Mouse (Mus musculus) CH12.LX (cell line): ENCODE data around the gene Rnf145. TPM values are rescaled to one million over a fixed set of nuclear protein-coding genes. Genes with fewer than 3 reads are reported as not detected.

Experiments
- DNase-seq: peaks from one replicate; pipeline ENCODE4 v3.0.0-alpha.2; 2013; ENCODE audit errors: extremely low read depth
- H3K27ac ChIP-seq: 2 replicates; pipeline ENCODE4 v1.5.1; 2012; ENCODE audit warnings: low read depth, mild to moderate bottlenecking, control low read depth, moderate library complexity; ENCODE audit not compliant: insufficient read depth
- H3K27me3 ChIP-seq: replicated peaks from 2 replicates; pipeline ENCODE3; 2012; ENCODE audit warnings: inconsistent platforms
- H3K36me3 ChIP-seq, 2 experiments: replicated peaks in 1 of 2; 2 replicates each; pipeline versions ENCODE3 to v1.6.1; 2012; ENCODE audit warnings: inconsistent platforms in 1 of 2, low read length in 1 of 2, mild to moderate bottlenecking in 1 of 2, mixed read lengths in 1 of 2, moderate library complexity in 1 of 2; ENCODE audit not compliant: control insufficient read depth in 1 of 2, insufficient read depth in 1 of 2
- H3K4me1 ChIP-seq, 2 experiments: 2 replicates each; pipeline ENCODE4 v1.6.1; 2012; ENCODE audit warnings: inconsistent platforms in 1 of 2, moderate library complexity in 1 of 2; ENCODE audit not compliant: insufficient read depth in 2 of 2, control insufficient read depth in 1 of 2
- H3K4me2 ChIP-seq: 2 replicates; pipeline ENCODE4 v1.6.1; 2012; ENCODE audit warnings: low read depth, mild to moderate bottlenecking, control low read depth; ENCODE audit not compliant: poor library complexity, insufficient read depth, severe bottlenecking
- H3K4me3 ChIP-seq, 3 experiments: fragments of 150-350 bp in 1 of 3; sonication (generic) in 1 of 3; replicated peaks in 1 of 3; 2 replicates each; pipeline versions ENCODE3 to v1.5.1; 2011 to 2012; ENCODE audit warnings: low read depth in 2 of 3, low read length in 2 of 3, mild to moderate bottlenecking in 2 of 3, moderate library complexity in 2 of 3, control low read depth in 1 of 3, improper control_type of control experiment in 1 of 3, inconsistent platforms in 1 of 3, mixed read lengths in 1 of 3; ENCODE audit not compliant: poor library complexity in 1 of 3
- H3K79me2 ChIP-seq: replicated peaks from 2 replicates; pipeline ENCODE4 v1.6.1; 2012; ENCODE audit warnings: mild to moderate bottlenecking, moderate library complexity; ENCODE audit not compliant: control insufficient read depth, poor library complexity, insufficient read depth, severe bottlenecking; ENCODE audit errors: extremely low read depth
- H3K9ac ChIP-seq: 2 replicates; pipeline ENCODE4 v1.6.1; 2012; ENCODE audit warnings: low read depth, mild to moderate bottlenecking, control low read depth, moderate library complexity; ENCODE audit not compliant: insufficient read depth
- H3K9me3 ChIP-seq: replicated peaks from 2 replicates; pipeline ENCODE3; 2012; ENCODE audit warnings: low read length, inconsistent platforms, mixed read lengths
- BHLHE40 ChIP-seq: IDR thresholded peaks from 2 replicates; pipeline ENCODE4 v1.6.1; 2011; ENCODE audit warnings: mild to moderate bottlenecking, low read depth, low read length, improper control_type of control experiment
- CHD1 ChIP-seq: IDR thresholded peaks from 2 replicates; pipeline ENCODE4 v1.6.1; 2012; ENCODE audit warnings: low read depth, low read length, improper control_type of control experiment, inconsistent platforms
- CTCF ChIP-seq, 2 experiments: IDR thresholded peaks in 1 of 2; conservative IDR thresholded peaks in 1 of 2; 2 replicates each; pipeline ENCODE4 v1.5.1; 2011 to 2012; ENCODE audit warnings: low read depth in 2 of 2, low read length in 2 of 2, improper control_type of control experiment in 1 of 2, inconsistent platforms in 1 of 2, mild to moderate bottlenecking in 1 of 2, moderate library complexity in 1 of 2
- ETS1 ChIP-seq: conservative IDR thresholded peaks from 2 replicates; pipeline ENCODE4 v1.6.1; 2012; ENCODE audit warnings: low read depth, mild to moderate bottlenecking, inconsistent platforms, low read length, improper control_type of control experiment, moderate library complexity
- KAT2A ChIP-seq: IDR thresholded peaks from 2 replicates; pipeline ENCODE4 v1.6.1; 2012; ENCODE audit warnings: low read length, improper control_type of control experiment, inconsistent platforms; ENCODE audit not compliant: insufficient replicate concordance
- MAX ChIP-seq: IDR thresholded peaks from 2 replicates; pipeline ENCODE4 v1.6.1; 2011; ENCODE audit warnings: low read length, improper control_type of control experiment
- MEF2A ChIP-seq: IDR thresholded peaks from 2 replicates; pipeline ENCODE4 v1.6.1; 2014; ENCODE audit warnings: low read depth, mild to moderate bottlenecking, inconsistent platforms, low read length, improper control_type of control experiment, borderline replicate concordance
- NELFE ChIP-seq: IDR thresholded peaks from 2 replicates; pipeline ENCODE4 v1.6.1; 2011; ENCODE audit warnings: low read depth, low read length, improper control_type of control experiment
- NRF1 ChIP-seq: IDR thresholded peaks from 2 replicates; pipeline ENCODE4 v1.6.1; 2014; ENCODE audit warnings: low read depth, mild to moderate bottlenecking, inconsistent platforms, low read length, improper control_type of control experiment, moderate library complexity
- PAX5 ChIP-seq: IDR thresholded peaks from 2 replicates; pipeline ENCODE4 v1.6.1; 2012; ENCODE audit warnings: low read length, inconsistent platforms, mixed read lengths
- POLR2A ChIP-seq: IDR thresholded peaks from 2 replicates; pipeline ENCODE4 v1.6.1; 2011; ENCODE audit warnings: low read depth, mild to moderate bottlenecking, improper control_type of control experiment, low read length
- POLR2AphosphoS2 ChIP-seq: IDR thresholded peaks from 2 replicates; pipeline ENCODE4 v1.6.1; 2011; ENCODE audit warnings: low read depth, low read length, improper control_type of control experiment
- RAD21 ChIP-seq: IDR thresholded peaks from 2 replicates; pipeline ENCODE4 v1.6.1; 2011; ENCODE audit warnings: low read depth, mild to moderate bottlenecking, low read length, improper control_type of control experiment, moderate library complexity
- SIN3A ChIP-seq: IDR thresholded peaks from 2 replicates; pipeline ENCODE4 v1.6.1; 2012; ENCODE audit warnings: low read length, improper control_type of control experiment, inconsistent platforms
- TCF12 ChIP-seq: IDR thresholded peaks from 2 replicates; pipeline ENCODE4 v1.6.1; 2014; ENCODE audit warnings: low read depth, mild to moderate bottlenecking, inconsistent platforms, low read length, improper control_type of control experiment
- UBTF ChIP-seq: IDR thresholded peaks from 2 replicates; pipeline ENCODE4 v1.6.1; 2012; ENCODE audit warnings: low read depth, mild to moderate bottlenecking, inconsistent platforms, low read length, improper control_type of control experiment, moderate library complexity
- USF2 ChIP-seq: conservative IDR thresholded peaks from 2 replicates; pipeline ENCODE4 v1.6.1; 2011; ENCODE audit warnings: low read depth, low read length, improper control_type of control experiment
- ZKSCAN1 ChIP-seq: IDR thresholded peaks from 2 replicates; pipeline ENCODE4 v1.6.1; 2012; ENCODE audit warnings: low read depth, inconsistent platforms, low read length, improper control_type of control experiment, borderline replicate concordance
- ZMIZ1 ChIP-seq: IDR thresholded peaks from 2 replicates; pipeline ENCODE4 v1.6.1; 2012; ENCODE audit warnings: low read depth, mild to moderate bottlenecking, inconsistent platforms, low read length, improper control_type of control experiment
- ZNF384 ChIP-seq: IDR thresholded peaks from 2 replicates; pipeline ENCODE4 v1.6.1; 2012; ENCODE audit warnings: low read depth, low read length, improper control_type of control experiment, inconsistent platforms
- dilution Hi-C: fragments of 300-500 bp; cut with MboI; formaldehyde crosslinking; loops from 2 replicates; pipeline ENCODE4 v1.14.3; 2020; ENCODE audit warnings: low sequenced_read_pairs; ENCODE audit not compliant: extremely low pct_unique_long_range_greater_than_20kb, extremely low pct_ligation_motif_present
- in situ Hi-C: fragments of 300-500 bp; cut with MboI; formaldehyde crosslinking; loops from 3 replicates; pipeline ENCODE4 v1.14.3; 2019; ENCODE audit warnings: low sequenced_read_pairs, low pct_ligation_motif_present, low pct_unique_long_range_greater_than_20kb, mixed read lengths
- polyA plus RNA-seq: library from polyadenylated mRNA; unstranded; fragments of >175 nt; gene quantifications from 2 replicates; pipeline ENCODE4 v1.2.1, GENCODE M21; 2012; ENCODE audit warnings: low read depth; ENCODE audit not compliant: insufficient read length
- total RNA-seq, 2 experiments: library from RNA; depleted of rRNA; stranded (reverse); fragments of 300-350 nt in 1 of 2; fragments of >200 nt in 1 of 2; gene quantifications; 2 replicates each; pipeline ENCODE4 v1.2.3; 2012 to 2014

Rnf145 gene
- total and polyA plus RNA-seq, 3 experiments = 44.3 to 60.5 (median 44.5) TPM

DNA sequence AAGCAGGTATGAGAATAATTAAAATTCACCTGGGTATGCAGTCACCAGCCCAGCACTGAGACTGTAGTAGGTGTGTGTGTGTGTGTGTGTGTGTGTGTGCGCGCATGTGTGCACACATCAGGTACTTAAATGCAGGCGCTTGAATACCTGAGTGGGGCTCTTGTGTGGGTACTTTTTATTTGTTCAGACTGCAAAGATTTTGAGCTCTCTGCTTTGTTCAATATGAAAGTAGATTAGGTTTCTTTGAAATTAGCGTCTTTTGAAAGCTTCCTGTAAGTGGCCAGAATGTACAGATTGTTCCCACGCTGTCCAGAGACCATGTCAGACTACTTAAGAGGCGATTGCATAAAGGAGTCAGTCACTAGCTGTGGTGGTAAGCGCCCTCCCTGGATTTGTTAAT, 18.6 kb downstream of the Rnf145 start:
- in situ Hi-C loops (no loop called here), dilution Hi-C loops (no loop called here)
- Histone ChIP-seq H3K9ac (no peak overlapping the region), H3K4me2 (no peak overlapping the region)
- no peak for DNase-seq
- no peak for TF ChIP-seq KAT2A
- TF ChIP-seq POLR2AphosphoS2 = no peak
- TF ChIP-seq RAD21 = no peak
- TF ChIP-seq, all 38 proteins: peak for 0
- H3K79me2 ChIP-seq = no peaks in the 10 kb centered on the region
- H3K4me3 ChIP-seq = no peak overlapping the region
- H3K36me3 ChIP-seq = peaks cover 74 to 95% of the 10 kb centered on the region in 2 experiments
- no peak overlapping the region for H3K27ac ChIP-seq
- H3K9me3 ChIP-seq = no peaks in the 10 kb centered on the region
- H3K27me3 ChIP-seq = no peaks in the 10 kb centered on the region
- H3K4me1 ChIP-seq = peaks cover 0 to 17% of the 10 kb centered on the region in 2 experiments; a peak in 1 of 4 replicates

- H3K36me3 ChIP-seq = peaks cover 72 to 94% of the 10 kb centered on the region in 2 experiments
- DNase-seq = no peak
- peaks cover 0 to 17% of the 10 kb centered on the region in 2 experiments; a peak in 1 of 4 replicates for H3K4me1 ChIP-seq
- no peaks in the 10 kb centered on the region for H3K79me2 ChIP-seq
- H3K27ac ChIP-seq = no peak overlapping the region
- H3K9me3 ChIP-seq = no peaks in the 10 kb centered on the region
- no peak overlapping the region for H3K4me3 ChIP-seq
- no peak for TF ChIP-seq NRF1
- TF ChIP-seq SIN3A = no peak
- no peak for TF ChIP-seq CHD1
- no peak for TF ChIP-seq POLR2A
- no peak for TF ChIP-seq PAX5
- TF ChIP-seq TCF12 = no peak
- no peak for TF ChIP-seq MEF2A
- TF ChIP-seq UBTF = no peak
- no peak for TF ChIP-seq ZMIZ1
- TF ChIP-seq MAX = no peak
- TF ChIP-seq CTCF (conservative IDR thresholded peaks at IDR 0.05 in 1 of 2, IDR thresholded peaks at IDR 0.05 in 1 of 2; ENCODE audit: low read depth in 2 of 2, low read length in 2 of 2) = no peak
- no peak for TF ChIP-seq RAD21
- in situ Hi-C loops (no loop called here), dilution Hi-C loops (no loop called here)
- H3K4me2 ChIP-seq = no peak overlapping the region
- no peak overlapping the region for H3K9ac ChIP-seq
- no peaks in the 10 kb centered on the region for H3K27me3 ChIP-seq
These were observed 19.3 kb downstream of the Rnf145 start for GRCm38 (mm10) chr11:44538101-44538500.

DNA sequence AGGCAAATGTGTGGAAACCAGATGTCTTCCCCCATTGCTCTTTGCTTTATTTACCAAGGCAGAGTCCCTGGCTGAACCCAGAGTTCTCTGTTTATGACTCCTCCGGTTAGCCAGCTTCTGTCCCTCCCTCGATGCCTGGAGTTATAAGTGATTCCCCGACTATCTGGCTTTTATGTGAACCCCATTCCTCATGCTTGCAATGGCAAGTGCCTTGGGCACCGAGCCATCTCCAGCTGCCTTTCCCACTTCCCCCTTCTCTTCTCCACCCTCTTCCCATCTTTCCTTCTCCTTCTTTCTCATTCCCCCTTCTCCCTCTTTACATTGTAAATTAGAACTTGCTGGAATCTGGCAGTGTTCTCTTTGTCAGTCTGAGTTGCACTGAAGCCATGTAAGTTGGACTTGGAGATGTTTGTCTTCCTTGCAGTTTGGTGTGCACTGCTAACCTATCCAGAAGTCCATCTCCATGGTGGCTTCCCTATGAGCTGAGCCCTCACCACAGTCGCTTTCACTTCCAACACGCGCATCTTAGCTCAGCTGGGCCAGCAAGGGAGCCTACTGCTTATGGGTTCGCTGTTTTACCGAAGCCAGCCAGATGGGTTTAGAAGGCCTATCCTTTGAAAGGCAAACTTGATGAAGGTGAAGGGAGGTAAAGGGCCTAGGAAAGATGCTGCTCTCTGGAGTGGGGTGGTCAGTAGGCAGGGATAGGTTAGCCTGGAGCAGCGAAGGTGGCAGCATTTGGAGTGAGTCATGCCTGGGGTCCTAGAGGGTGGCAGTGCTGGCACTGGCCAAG, 19.9 kb downstream of the Rnf145 start:
- H3K9me3 ChIP-seq = no peaks in the 10 kb centered on the region
- in situ Hi-C loops = no loop called here
- H3K36me3 ChIP-seq = peaks cover 68 to 92% of the 10 kb centered on the region in 2 experiments
- dilution Hi-C loops = no loop called here
- H3K27me3 ChIP-seq = no peaks in the 10 kb centered on the region
- TF ChIP-seq CHD1 (no peak), BHLHE40 (no peak), USF2 (no peak), ETS1 (no peak), ZKSCAN1 (no peak), NELFE (no peak), ZNF384 (no peak)
- no peak overlapping the region for H3K27ac ChIP-seq
- H3K4me2 ChIP-seq = no peak overlapping the region
- H3K79me2 ChIP-seq = no peaks in the 10 kb centered on the region
- H3K4me3 ChIP-seq = no peak overlapping the region
- H3K4me1 ChIP-seq = peaks cover 0 to 19% of the 10 kb centered on the region in 2 experiments; a peak in 1 of 4 replicates
- no peak for DNase-seq
- H3K9ac ChIP-seq = no peak overlapping the region
